Mouse (Mus musculus): ENCODE data around the gene Mta1. TPM values are rescaled to one million over a fixed set of nuclear protein-coding genes. Genes with fewer than 3 reads are reported as not detected.

Gene Mta1
- 111 and 114 TPM in 2 replicates for polyA plus RNA-seq (2012; rRNA removed)

GRCm38 (mm10) chr12:113097749-113098281 is at the start of gene Mta1:
Gene Mta1 (plus strand): TSS chr12:113098278.

GRCm38 (mm10) chr12:113074329-113075062 is 23.6 kb upstream of the Mta1 start, which contains the start of gene Tex22:
Gene Tex22 (plus strand): TSS chr12:113074502.

GRCm38 (mm10) chr12:113139908-113140615 is 42.0 kb downstream of the Mta1 start, which contains the start of gene Crip2:
Gene Crip2 (plus strand): TSS chr12:113140236.

GRCm38 (mm10) chr12:113146112-113147057 is 48.3 kb downstream of the Mta1 start, which contains the start of gene Crip1:
Gene Crip1 (plus strand): TSS chr12:113146316.

GRCm38 (mm10) chr12:113155887-113156539 is 57.9 kb downstream of the Mta1 start, which contains the start of gene Tedc1:
Gene Tedc1 (plus strand): TSS chr12:113156421.

GRCm38 (mm10) chr12:113185442-113186291 is 87.6 kb downstream of the Mta1 start, which contains the start of gene Tmem121:
Gene Tmem121 (plus strand): TSS chr12:113185930.

Other genes with a start within 250 kb of the Mta1 start
- gene Gpr132, start 230.1 kb upstream of the Mta1 start, polyA plus RNA-seq (2012; rRNA removed) = 0.16 and 0.20 TPM in 2 replicates
- 44.5 and 56.0 TPM in 2 replicates for gene Jag2, start 168.5 kb upstream of the Mta1 start, polyA plus RNA-seq (2012; rRNA removed)
- gene Nudt14, start 156.2 kb upstream of the Mta1 start, polyA plus RNA-seq (2012; rRNA removed) = 37.1 and 42.3 TPM in 2 replicates
- 42.4 and 44.8 TPM in 2 replicates for gene Btbd6, start 121.8 kb upstream of the Mta1 start, polyA plus RNA-seq (2012; rRNA removed)
- gene Brf1, start 97.6 kb upstream of the Mta1 start, polyA plus RNA-seq (2012; rRNA removed) = 80.8 and 84.7 TPM in 2 replicates
- gene Pacs2, start 83.8 kb upstream of the Mta1 start, polyA plus RNA-seq (2012; rRNA removed) = 74.1 and 81.7 TPM in 2 replicates
- gene Tex22, start 23.8 kb upstream of the Mta1 start, polyA plus RNA-seq (2012; rRNA removed) = 0.27 and 0.34 TPM in 2 replicates
- 250 and 289 TPM in 2 replicates for gene Crip2, start 42.0 kb downstream of the Mta1 start, polyA plus RNA-seq (2012; rRNA removed)
- 60.6 and 128 TPM in 2 replicates for gene Crip1, start 48.0 kb downstream of the Mta1 start, polyA plus RNA-seq (2012; rRNA removed)
- gene Tedc1, start 58.1 kb downstream of the Mta1 start, polyA plus RNA-seq (2012; rRNA removed) = 20.0 and 21.7 TPM in 2 replicates
- 51.1 and 57.3 TPM in 2 replicates for gene Tmem121, start 87.7 kb downstream of the Mta1 start, polyA plus RNA-seq (2012; rRNA removed)